Mouse (Mus musculus) G1E (cell line): ENCODE measurements at regions not wholly inside any gene's neighbourhood (a gene's known extent, or its start where the extent isn't known, plus 50 kb on each side); places are given as distances from the start of the nearest gene placed in this dataset.

Experiments
- CTCF ChIP-seq: IDR thresholded peaks from 2 replicates; pipeline ENCODE4 v1.5.1; 2012; ENCODE audit warnings: low read depth, low read length, inconsistent platforms, mixed read lengths
- GATA1 ChIP-seq: IDR thresholded peaks from 2 replicates; pipeline ENCODE4 v1.6.1; 2012; ENCODE audit warnings: borderline replicate concordance, low read length, inconsistent platforms, mixed read lengths
- GATA2 ChIP-seq: IDR thresholded peaks from 2 replicates; pipeline ENCODE4 v1.6.1; 2012; ENCODE audit warnings: low read depth, low read length, inconsistent platforms, borderline replicate concordance
- POLR2AphosphoS5 ChIP-seq: IDR thresholded peaks from 2 replicates; pipeline ENCODE4 v1.6.1; 2012; ENCODE audit warnings: low read depth, low read length, inconsistent platforms; ENCODE audit not compliant: insufficient replicate concordance
- TAL1 ChIP-seq: conservative IDR thresholded peaks from 2 replicates; pipeline ENCODE4 v1.6.1; 2012; ENCODE audit warnings: low read depth, low read length, inconsistent platforms, mixed read lengths

GRCm38 (mm10) chr1:92337450-92337849 lies 136.2 kb downstream of the Ndufa10 start:
- TF ChIP-seq POLR2AphosphoS5 (no peak), GATA1 (no peak), CTCF (no peak), GATA2 (no peak), TAL1 (no peak)
